Mouse (Mus musculus) midbrain, embryonic 11.5 days (tissue): Measurements from ENCODE around the gene Tmem107. TPM values are rescaled to one million over a fixed set of nuclear protein-coding genes. Genes with fewer than 3 reads are reported as not detected.

Source experiments
- ATAC-seq: fragments of 200-750 bp; cut with Nextera tagmentation; 2 replicates; pipeline ENCODE4 v1.8.0; 2017; ENCODE audit warnings: moderate TSS enrichment, moderate library complexity; ENCODE audit not compliant: low FRiP score
- DNase-seq: peaks from one replicate; pipeline ENCODE4 v3.0.0; 2015; ENCODE audit warnings: low spot score; ENCODE audit errors: missing footprints
- H3K27ac ChIP-seq: fragments of 300-500 bp; sonication (generic); 2 replicates; pipeline ENCODE4 v1.5.1; 2014; ENCODE audit warnings: low read depth, low read length
- H3K27me3 ChIP-seq: fragments of 300-500 bp; sonication (generic); 2 replicates; pipeline ENCODE4 v1.6.1; 2014; ENCODE audit warnings: mild to moderate bottlenecking, low read length, moderate library complexity, mixed read lengths; ENCODE audit not compliant: control insufficient read depth, insufficient read depth
- H3K36me3 ChIP-seq: fragments of 300-500 bp; sonication (generic); 2 replicates; pipeline ENCODE4 v1.6.1; 2014; ENCODE audit warnings: mild to moderate bottlenecking, low read length, moderate library complexity, mixed read lengths; ENCODE audit not compliant: control insufficient read depth, insufficient read depth
- H3K4me1 ChIP-seq: fragments of 300-500 bp; sonication (generic); 2 replicates; pipeline ENCODE4 v1.6.1; 2014; ENCODE audit warnings: low read length; ENCODE audit not compliant: control insufficient read depth, insufficient read depth
- H3K4me2 ChIP-seq: fragments of 300-500 bp; sonication (generic); 2 replicates; pipeline ENCODE4 v1.6.1; 2014; ENCODE audit warnings: mild to moderate bottlenecking, moderate library complexity
- H3K4me3 ChIP-seq: fragments of 300-500 bp; sonication (generic); 2 replicates; pipeline ENCODE4 v1.5.1; 2014; ENCODE audit warnings: low read depth, low read length
- H3K9ac ChIP-seq: fragments of 300-500 bp; sonication (generic); 2 replicates; pipeline ENCODE4 v1.6.1; 2014; ENCODE audit warnings: low read length
- H3K9me3 ChIP-seq: fragments of 300-500 bp; sonication (generic); 2 replicates; pipeline ENCODE4 v1.6.1; 2016; ENCODE audit warnings: low read length; ENCODE audit not compliant: control insufficient read depth
- WGBS: fragments of 180-500 bp; shearing (Covaris S2); extraction: QIAGEN DNeasy Blood & Tissue Kit; methylation state at CpG from one replicate; pipeline ENCODE4 v1.1.7; 2014; 5-methylcytosine and 5-hydroxymethylcytosine counted together
- polyA plus RNA-seq: library from polyadenylated mRNA; unstranded; fragments of >200 nt; fragmentation: Nextera tagmentation; extraction: Ambion mirVana; gene quantifications from 2 replicates; pipeline ENCODE4 v1.2.1, GENCODE M21; 2014

The Tmem107 gene
- polyA plus RNA-seq, 1 experiment from 2014 or later: 57.7 TPM

DNA sequence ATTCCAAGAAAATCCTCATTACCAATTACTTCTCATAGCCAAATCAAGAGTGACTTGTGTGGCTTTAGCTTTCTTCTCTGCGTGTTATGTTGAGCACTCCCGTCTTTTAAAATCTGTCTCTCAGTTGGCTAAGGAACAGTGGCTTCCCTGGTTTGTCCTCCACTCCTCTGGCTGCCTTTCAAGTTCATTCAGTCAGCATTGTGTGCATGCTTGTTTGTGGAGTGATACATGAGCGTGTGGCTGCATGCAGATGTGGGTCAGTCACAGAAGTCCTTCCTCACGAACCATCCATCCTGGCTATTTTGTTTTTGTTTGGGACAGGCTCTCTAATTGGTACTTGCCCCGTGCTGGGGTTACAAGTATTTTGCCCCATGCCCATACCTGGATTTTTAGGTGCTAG lies 6.0 kb downstream of the Tmem107 start:
- Histone ChIP-seq H3K4me3 (no peak overlapping the region), H3K4me2 (no peak overlapping the region), H3K9me3 (no peaks in the 10 kb centered on the region), H3K27me3 (no peaks in the 10 kb centered on the region), H3K27ac (no peak overlapping the region), H3K4me1 (peaks cover 9% of the 10 kb centered on the region), H3K9ac (no peak overlapping the region), H3K36me3 (no peaks in the 10 kb centered on the region)
- ATAC-seq (no peak), DNase-seq (no peak)
- 81% methylated on average over 5 of the region's 5 CpGs for WGBS

- Histone ChIP-seq H3K36me3 (no peaks in the 10 kb centered on the region), H3K4me1 (peaks cover 6% of the 10 kb centered on the region), H3K9ac (no peak overlapping the region), H3K9me3 (no peaks in the 10 kb centered on the region), H3K27me3 (no peaks in the 10 kb centered on the region), H3K4me3 (no peak overlapping the region), H3K27ac (no peak overlapping the region), H3K4me2 (no peak overlapping the region)
- ATAC-seq (no peak), DNase-seq (no peak)
- WGBS: 85% methylated on average over 9 of the region's 9 CpGs
Measured at GRCm38 (mm10) chr11:69077316-69077715, 6.7 kb downstream of the Tmem107 start.

GRCm38 (mm10) chr11:69078041-69078440 lies 7.4 kb downstream of the Tmem107 start:
- no peak for ATAC-seq
- Histone ChIP-seq H3K4me2 (no peak overlapping the region), H3K9ac (no peak overlapping the region), H3K4me3 (no peak overlapping the region), H3K27me3 (no peaks in the 10 kb centered on the region), H3K27ac (no peak overlapping the region), H3K36me3 (no peaks in the 10 kb centered on the region), H3K9me3 (no peaks in the 10 kb centered on the region), H3K4me1 (0 out of 2 replicates have a peak, but pooled peaks cover 2% of the 10 kb centered on the region)
- DNase-seq: no peak
- 84% methylated on average over 6 of the region's 6 CpGs for whole genome bisulfite sequencing

- Histone ChIP-seq H3K4me3 (no peak overlapping the region), H3K27me3 (no peaks in the 10 kb centered on the region), H3K4me2 (no peak overlapping the region), H3K9ac (no peak overlapping the region), H3K9me3 (no peaks in the 10 kb centered on the region), H3K36me3 (no peaks in the 10 kb centered on the region), H3K27ac (no peak overlapping the region), H3K4me1 (0 out of 2 replicates have a peak, but pooled peaks cover 2% of the 10 kb centered on the region)
- ATAC-seq (no peak), DNase-seq (no peak)
- 83% methylated on average over 5 of the region's 5 CpGs for WGBS
Measured at GRCm38 (mm10) chr11:69078805-69079438, 8.3 kb downstream of the Tmem107 start.

- whole genome bisulfite sequencing: 87% methylated on average over 15 of the region's 15 CpGs
- Histone ChIP-seq H3K9ac (no peak overlapping the region), H3K4me3 (no peak overlapping the region), H3K4me2 (no peak overlapping the region), H3K9me3 (no peaks in the 10 kb centered on the region), H3K4me1 (no peaks in the 10 kb centered on the region), H3K27me3 (no peaks in the 10 kb centered on the region), H3K27ac (no peak overlapping the region), H3K36me3 (no peaks in the 10 kb centered on the region)
- ATAC-seq (no peak), DNase-seq (peak; percentile 33)
Measured at GRCm38 (mm10) chr11:69080102-69080854, 9.7 kb downstream of the Tmem107 start.

DNA sequence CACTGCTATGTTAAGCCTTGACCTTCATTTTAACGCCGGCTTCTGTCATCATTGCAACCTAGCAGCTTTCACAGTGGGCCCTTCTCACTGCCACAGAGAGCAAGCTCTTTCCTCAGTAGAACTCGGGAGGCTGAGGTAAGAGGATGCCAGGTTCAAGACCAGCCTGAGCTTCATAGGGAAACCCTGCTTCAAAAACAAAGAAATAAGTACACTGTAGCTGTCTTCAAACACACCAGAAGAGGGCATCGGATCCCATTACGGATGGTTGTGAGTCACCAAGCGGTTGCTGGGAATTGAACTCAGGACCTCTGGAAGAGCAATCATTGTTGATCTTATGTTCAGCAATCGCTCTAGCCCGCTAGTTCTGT lies 10.2 kb downstream of the Tmem107 start:
- Histone ChIP-seq H3K9ac (no peak overlapping the region), H3K36me3 (no peaks in the 10 kb centered on the region), H3K27me3 (no peaks in the 10 kb centered on the region), H3K4me3 (no peak overlapping the region), H3K4me2 (no peak overlapping the region), H3K4me1 (no peaks in the 10 kb centered on the region), H3K9me3 (no peaks in the 10 kb centered on the region), H3K27ac (no peak overlapping the region)
- ATAC-seq: no peak
- WGBS: 87% methylated on average over 8 of the region's 8 CpGs
- DNase-seq: peak; percentile 49

DNA sequence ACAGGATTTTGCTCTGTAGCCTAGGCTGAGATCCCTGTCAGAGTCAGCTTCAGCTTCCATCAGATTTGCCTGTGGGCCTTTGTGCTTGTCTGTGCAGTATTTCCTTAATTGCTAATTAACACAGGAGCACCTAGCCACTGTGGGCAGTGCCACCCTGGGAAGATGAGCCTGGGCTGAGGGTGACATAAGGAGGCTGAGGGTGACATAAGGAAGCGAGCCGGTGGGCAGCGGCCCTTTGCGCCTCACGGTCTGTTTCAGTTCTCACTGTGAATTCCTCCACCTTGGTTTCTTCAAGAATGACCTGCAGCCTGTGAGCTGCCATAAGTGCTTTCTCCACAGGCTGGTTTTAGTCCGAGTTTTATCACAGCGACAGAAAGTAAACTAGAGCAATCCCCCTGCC lies 11.0 kb downstream of the Tmem107 start:
- Histone ChIP-seq H3K4me3 (no peak overlapping the region), H3K27ac (no peak overlapping the region), H3K27me3 (no peaks in the 10 kb centered on the region), H3K4me1 (no peaks in the 10 kb centered on the region), H3K9ac (no peak overlapping the region), H3K36me3 (no peaks in the 10 kb centered on the region), H3K9me3 (no peaks in the 10 kb centered on the region), H3K4me2 (no peak overlapping the region)
- 90% methylated on average over 7 of the region's 7 CpGs for WGBS
- DNase-seq (no peak), ATAC-seq (no peak)

- no peaks in the 10 kb centered on the region for H3K9me3 ChIP-seq
- DNase-seq: no peak
- H3K4me1 ChIP-seq: peaks cover 13% of the 10 kb centered on the region
- H3K27me3 ChIP-seq: no peaks in the 10 kb centered on the region
- no peaks in the 10 kb centered on the region; the same call in 1 of the 2 replicates for H3K36me3 ChIP-seq
- no peak overlapping the region for H3K4me3 ChIP-seq
- 69% methylated on average over 6 of the region's 6 CpGs for WGBS
- no peak overlapping the region for H3K27ac ChIP-seq
- no peak overlapping the region for H3K4me2 ChIP-seq
- H3K9ac ChIP-seq: no peak overlapping the region
- no peak for ATAC-seq
Measured at GRCm38 (mm10) chr11:69085608-69086007, 15.0 kb downstream of the Tmem107 start.

- H3K27ac ChIP-seq: no peak overlapping the region
- no peaks in the 10 kb centered on the region; the same call in 1 of the 2 replicates for H3K36me3 ChIP-seq
- DNase-seq (no peak), ATAC-seq (no peak)
- no peak overlapping the region for H3K9ac ChIP-seq
- H3K27me3 ChIP-seq: no peaks in the 10 kb centered on the region
- 69% methylated on average over 6 of the region's 6 CpGs for WGBS
- H3K4me2 ChIP-seq: no peak overlapping the region
- H3K4me3 ChIP-seq: no peak overlapping the region
- H3K9me3 ChIP-seq: no peaks in the 10 kb centered on the region
- peaks cover 13% of the 10 kb centered on the region for H3K4me1 ChIP-seq
Measured at GRCm38 (mm10) chr11:69086390-69086789, 15.8 kb downstream of the Tmem107 start.
